Mouse (Mus musculus) right cerebral cortex, postnatal 4 days (tissue): ENCODE measurements at regions not wholly inside any gene's neighbourhood (a gene's known extent, or its start where the extent isn't known, plus 50 kb on each side); places are given as distances from the start of the nearest gene placed in this dataset.
"Not testable (repeated sequence)": the region's sequence is repeated elsewhere in the genome, so short reads cannot be mapped to it uniquely, and the experiment has no call there.

Source experiments
- DNase-seq: peaks from one replicate; pipeline ENCODE4 v3.0.0-alpha.2; 2022

DNA sequence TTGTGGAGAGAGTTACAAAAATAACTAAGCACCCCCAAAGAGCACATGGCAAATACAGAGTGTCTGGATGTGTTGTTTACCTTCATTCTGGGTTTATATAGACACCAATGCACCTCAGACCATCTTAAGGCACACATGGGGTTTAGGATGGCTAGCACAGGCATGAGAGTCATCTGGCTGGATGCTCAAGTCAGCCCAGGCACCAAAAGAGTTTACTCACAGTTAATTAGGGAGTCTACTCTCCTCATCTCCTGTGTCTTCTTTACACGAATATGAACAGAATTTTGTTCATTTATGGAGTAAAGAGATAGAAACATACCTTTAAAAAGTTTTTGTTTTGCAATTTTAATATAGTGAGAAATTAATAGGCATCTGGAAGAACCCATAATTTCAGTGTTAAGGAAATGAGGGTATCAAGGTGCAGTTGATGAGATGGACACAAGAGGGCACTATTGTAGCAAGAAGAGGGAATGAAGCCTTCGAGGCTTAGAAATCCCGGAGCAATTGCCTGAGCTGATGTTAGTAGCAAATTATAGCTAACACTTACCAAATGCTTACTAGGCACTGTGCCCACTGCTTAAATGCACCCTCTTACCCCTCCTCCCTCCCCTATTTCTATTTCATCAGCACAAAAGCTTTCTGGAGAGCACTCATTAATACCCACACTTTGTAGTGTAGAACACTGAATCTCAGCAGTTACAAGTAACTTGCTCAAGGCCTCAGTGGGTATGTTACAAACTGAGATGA lies 174.6 kb downstream of the Eepd1 start:
- DNase-seq, result peak; percentile 60

DNA sequence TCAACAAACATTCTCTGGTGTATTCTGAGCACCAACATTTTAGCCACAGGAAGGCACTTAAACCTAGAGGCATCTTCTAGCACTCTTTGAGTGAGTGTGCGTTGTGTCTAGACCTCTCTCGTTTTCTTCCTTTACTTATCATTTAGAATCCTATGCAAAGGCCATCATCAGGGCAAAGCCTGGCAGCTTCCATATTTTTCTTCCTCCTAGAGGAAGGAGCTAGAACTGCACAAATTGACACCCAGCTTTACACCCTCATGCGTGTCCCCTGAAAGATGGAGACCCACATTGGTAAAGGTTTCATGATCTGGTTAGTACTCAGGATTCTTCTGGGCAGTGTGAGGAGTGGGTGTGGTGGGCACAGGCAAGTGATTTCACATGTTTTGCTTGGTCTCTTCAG lies 175.2 kb downstream of the Eepd1 start:
- DNase-seq, result no peak

DNA sequence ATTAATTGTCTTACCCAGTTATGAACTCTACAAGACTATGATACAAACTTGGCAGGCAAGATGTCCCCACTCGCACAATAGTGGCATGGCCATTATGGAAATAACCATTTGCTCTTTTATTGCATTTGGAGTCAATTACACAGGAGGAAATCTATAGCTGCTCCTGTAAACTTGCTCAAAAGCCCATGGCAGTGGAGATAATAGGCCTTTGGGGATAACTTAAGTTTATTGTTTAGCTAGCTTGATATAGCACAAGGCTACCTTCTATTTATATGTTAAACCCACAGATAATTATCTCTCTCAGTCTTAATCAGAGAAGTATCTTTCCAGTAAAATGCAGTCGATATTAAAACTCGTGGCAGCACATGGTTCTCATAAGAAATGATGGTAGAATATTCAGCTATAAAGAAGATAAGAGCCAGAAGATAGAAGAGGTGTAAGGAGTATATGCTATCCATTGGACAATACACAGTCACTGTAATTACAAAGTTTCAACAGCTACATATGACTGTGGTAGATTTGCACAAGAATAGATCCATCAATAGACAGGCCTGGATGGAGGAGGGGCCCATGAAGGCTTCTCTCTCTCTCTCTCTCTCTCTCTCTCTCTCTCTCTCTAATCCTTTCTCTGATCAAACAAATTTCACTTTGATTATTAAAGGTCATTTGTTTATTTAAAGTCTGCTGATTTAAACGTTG lies 202.4 kb downstream of the Eepd1 start:
- no peak for DNase-seq

DNA sequence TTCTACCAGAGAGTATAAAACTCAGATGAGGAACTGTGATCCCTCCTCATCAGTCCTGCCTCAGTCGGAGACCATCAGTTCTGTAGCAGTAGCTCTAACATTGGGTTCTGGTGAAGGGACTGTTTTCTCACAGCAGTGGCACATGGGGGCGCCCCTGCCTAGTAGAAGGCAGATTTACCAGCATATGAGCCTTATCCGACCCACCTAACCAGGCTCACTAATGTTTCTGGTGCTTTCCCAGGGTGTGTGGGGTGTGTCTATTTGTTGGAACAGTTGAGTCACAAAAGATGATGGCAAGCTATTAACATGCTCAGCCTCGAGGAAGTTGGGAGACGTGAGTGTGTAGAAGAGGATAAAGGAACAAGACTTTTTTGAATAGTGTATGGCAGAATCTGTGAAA lies 212.3 kb downstream of the Eepd1 start:
- peak; percentile 63 for DNase-seq

DNA sequence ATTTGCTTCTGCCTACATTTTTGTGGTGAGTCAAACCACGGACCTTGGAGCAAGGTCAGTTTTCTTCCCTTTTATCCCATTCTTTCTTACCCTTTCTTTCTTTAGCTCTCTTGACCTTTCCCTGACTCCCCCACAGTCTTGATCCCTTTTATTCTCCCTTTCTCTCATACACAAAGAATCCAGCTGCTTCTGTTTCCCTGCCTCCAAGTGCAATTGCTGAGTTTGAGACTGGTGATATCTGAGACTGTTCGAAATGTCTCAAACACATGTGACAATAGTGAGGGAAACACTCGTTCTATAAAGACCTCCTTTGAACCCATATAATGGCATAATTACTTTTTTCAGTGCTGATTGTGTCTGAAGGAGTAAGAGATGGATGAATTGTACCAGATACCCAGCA lies 213.7 kb downstream of the Eepd1 start:
- no peak for DNase-seq

DNA sequence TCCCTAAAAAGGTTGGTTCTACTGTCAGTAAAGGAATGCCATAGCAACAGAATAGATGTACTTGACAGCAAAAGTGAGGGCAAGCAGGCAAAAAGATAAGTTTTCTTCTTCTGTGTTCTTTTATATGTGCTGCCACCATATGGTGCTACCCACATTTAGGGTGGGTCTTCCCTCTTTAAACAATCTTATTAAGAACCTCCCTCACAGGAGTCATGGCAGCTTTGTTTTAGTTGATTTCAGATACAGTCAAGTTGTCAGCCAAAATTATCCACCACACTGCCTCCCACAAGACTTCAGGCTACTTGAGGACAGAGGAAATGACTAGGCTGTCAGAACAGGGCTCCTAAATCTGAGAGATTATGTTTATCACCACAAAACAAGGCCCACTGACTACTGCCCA lies 232.3 kb downstream of the Eepd1 start:
- no peak for DNase-seq

DNA sequence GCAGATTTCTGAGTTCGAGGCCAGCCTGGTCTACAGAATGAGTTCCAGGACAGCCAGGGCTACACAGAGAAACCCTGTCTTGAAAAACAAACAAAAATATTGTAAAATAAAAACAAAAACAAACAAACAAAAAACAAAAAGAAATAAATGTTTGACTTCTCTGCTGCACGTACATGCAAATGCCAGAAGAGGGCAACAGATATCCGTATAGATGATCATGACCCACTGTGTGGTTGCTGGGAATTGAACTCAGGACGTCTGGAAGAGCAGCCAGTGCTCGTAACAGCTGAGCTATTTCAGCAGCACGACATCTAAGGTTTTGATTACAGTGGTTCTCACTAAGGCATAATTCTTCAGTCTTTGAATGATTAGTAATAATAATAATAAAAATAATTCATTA lies 262.8 kb downstream of the Eepd1 start:
- DNase-seq, result no peak

DNA sequence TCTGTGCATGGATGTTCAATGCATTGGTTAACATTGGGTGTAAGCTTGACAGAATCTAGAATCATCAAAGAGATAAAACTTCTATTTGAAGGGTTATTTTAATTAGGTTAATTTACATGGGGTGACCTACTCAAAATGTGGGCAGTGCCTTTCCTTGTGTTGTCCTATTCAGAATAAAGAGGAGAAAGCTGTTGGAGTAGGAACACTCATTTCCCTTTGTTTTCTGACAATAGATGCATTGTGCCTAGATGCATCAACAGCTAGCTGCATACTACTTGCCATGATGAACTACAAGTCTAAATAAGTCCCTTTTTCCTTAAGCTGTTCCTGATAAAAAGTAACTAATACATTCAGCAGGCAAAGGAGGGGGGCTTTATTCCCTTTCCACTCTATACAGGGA lies 269.8 kb downstream of the Eepd1 start:
- DNase-seq, result no peak

DNA sequence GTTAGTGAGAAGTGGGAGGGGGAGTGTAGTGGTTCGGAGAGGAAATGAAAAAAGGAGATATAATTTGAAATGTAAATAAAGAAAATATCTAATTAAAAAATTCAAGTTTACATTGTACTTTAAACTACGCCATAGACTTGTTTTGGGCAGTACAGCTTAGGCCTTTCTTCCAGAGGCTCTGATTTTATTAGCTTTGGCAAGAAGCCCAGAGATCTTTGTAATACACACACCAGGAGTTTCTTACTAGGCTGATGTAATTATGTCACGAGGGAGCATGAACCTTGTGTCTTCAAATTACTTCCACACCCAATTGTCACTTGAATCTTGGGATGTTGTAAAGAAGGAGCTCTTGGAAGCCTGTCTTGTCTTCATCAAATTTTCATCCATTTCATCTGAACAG lies 292.6 kb downstream of the Eepd1 start:
- DNase-seq, result no peak

DNA sequence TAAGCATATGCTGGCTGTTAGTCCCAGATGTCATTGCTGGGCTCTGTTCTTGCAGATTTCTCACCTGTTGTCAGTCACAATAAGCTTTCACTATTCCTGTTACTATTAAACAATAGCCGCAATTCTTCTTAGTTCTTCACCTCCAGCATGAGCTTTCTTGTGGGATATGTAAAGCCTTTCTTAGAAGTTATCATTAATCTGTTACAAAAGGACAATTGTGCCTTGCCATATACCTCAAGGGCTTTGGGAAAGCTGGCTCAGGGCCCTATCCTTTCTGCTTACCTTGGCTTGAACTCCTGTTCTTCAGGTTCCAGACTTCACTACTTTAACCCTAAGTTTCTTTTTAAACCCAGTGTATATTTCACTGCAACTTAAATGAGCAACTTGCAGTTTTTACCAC lies 301.3 kb downstream of the Eepd1 start:
- DNase-seq, result no peak

DNA sequence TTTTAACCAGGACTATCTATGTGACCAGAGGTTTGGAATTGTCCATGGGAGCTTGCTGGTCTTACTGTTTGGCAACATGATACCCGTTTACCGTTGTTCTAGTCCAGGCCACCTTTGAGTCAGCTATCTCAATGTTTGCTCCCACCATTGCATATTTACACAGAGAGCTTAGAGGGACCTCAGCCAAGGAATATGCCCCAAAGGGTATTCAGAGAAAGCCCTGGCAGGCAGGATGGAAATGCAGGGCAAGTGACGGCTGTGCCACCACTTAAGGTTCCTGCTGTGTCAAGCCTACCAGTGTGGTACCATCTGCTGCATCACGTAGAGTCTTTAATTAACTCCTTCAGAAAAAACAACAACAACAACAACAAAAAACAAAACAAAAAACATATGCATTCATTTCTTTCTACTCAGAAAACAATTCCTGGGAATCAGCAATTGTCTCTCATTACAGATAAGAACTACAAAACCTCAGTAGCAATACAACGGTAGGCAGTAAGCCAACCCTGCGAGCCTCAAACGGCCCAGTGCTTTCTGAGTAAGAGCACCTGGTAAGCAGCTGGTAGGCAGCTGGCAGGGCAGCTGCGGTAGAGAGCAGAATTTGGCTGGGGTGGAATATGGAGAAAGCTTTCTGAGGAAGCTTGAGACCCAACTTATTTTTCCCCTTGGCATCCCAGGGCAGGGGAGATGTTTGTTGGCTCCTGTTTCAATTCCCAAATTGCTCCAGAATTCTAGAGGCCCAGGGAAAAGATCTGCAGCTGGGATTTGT lies 314.0 kb downstream of the Eepd1 start:
- peak; percentile 4 for DNase-seq

DNA sequence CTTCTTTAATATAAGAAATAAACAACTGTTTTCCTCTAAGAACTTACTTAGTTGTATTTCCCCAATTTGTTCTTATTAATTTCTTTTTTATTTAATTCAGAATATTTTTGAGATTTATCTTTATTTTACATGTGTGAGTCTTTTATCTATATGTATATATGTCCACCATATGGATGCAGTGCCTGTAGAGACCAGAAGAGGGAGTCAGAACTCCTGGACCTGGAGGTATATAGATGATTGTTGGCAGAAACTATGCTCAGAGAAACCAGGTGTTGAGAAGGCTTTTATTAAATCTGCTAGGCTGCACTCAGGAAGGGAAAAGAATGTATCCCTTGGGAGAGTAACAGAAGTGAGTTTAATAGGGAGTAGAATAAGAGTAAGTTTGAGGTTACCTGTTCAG lies 328.2 kb downstream of the Eepd1 start:
- no peak for DNase-seq

DNA sequence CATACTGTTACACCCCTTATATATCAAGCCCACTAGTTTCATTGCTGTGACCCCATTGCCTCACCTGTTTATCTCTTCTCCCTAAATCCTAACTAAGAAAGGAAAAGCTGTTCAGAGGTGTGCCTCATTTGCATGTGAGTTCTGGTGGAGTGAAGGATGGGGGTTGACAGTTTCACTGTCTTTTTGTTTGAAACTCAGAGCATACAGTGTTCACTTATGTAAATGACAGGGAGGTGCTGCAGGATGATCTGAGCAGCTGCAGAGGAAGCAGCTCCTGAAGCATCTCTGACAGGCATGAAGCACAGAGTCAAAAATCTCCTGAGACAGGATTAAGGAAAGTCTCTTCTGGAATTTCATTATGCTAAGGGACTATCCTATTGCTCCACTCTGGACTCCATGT lies 351.9 kb downstream of the Eepd1 start:
- no peak for DNase-seq

DNA sequence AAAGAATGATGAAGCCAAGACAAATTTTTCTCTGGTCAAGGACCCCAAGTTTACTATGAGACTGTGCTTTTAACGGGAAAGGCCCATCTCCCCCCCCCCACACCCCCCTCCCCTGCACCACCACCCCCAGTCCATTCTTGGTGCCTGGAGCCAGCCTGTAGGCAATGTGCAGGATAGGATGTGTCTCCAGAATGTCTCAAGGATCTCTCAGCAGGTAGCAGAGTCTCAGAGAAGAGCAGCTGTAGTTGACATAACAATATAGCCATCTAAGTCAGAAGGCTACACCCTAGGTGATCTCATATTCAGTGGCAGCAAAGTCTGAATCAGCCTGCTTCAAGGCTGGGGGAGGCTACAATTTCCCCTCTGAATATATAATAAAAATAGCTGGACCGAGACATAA lies 368.6 kb downstream of the Eepd1 start:
- DNase-seq, result not testable (repeated sequence)

DNA sequence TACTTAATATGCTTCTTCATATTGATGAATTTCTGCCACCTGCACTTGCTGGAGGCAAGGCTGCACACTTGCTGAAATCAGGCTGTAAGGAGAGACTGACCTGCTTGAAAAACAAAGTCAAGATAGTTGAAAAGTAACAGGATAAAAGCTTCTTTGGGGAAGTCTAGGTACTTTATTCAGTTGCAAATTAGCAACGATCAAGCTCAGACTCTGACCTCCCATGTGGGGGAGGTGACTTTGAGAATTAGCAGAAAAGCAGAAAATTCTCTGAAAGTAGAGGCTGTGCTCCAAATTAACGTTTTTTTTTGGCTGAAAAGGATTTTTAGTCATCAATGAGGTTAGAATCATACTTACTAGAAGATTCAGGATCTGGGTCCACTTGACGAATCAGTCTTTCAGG lies 369.3 kb downstream of the Eepd1 start:
- not testable (repeated sequence) for DNase-seq

DNA sequence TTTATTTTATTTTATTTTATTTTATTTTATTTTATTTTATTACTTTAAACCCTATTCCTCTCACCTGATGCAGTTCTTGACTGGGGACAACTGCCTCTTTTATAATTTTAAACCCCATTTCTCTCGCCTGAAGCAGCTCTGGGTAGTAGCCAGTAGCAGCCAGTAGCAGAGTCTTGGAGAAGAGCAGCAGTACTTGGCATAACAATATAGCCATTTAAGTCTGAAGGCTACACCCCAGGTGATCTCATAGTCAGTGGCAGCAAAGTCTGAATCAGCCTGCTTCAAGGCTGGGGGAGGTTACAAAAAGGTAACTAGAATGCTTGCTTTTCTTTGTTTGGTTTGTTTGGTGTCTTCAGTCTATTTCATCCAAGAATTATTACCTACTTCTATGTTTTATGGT lies 373.2 kb downstream of the Eepd1 start:
- DNase-seq, result no peak

DNA sequence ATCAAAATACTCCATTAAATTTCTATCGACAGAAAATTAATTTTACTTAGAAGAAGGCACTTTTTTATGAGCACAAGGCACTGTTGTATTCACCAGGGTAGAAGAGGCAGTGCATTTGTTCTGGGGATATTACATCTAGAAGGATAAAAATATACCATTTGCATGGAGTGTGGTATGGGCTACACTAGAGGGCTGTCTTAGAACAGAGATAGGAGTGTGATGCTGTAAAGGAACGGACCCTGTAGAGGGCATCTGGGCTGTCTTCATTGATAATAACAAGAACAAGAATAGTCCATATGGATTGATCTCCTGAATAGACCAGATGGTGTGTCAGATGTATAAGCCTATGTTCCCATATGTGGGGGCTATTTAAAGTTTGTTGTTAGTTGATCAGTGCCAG lies 388.9 kb downstream of the Eepd1 start:
- no peak for DNase-seq

DNA sequence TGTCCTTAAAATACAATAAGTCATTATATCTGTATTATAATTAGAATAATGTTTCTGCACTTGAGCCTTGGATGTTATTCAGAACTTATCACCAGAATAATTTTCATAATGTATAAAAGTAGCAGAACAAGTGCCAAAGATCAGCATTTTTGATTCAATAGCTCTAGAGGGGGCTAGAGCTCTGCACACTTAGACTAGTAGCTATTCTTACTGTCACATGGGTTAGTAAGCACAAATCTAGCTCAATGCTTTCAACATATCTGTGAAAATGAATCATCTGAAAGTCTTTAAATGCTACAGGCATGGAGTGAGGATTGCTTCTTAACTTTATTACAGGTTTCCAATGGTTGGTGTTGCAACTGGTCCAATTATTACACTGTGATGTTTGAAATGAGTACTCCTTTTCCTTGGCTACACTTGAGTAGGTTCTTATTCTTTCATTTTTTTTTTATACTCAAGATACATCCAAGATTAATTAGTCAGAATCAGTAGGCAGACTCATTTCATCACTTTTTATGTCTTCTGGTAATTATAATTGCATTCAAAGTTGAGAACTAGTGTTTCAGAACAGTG lies 415.1 kb downstream of the Eepd1 start:
- no peak for DNase-seq
